11 mouse cellular contexts compared by ENCODE assay signal in the genomic region with DNA sequence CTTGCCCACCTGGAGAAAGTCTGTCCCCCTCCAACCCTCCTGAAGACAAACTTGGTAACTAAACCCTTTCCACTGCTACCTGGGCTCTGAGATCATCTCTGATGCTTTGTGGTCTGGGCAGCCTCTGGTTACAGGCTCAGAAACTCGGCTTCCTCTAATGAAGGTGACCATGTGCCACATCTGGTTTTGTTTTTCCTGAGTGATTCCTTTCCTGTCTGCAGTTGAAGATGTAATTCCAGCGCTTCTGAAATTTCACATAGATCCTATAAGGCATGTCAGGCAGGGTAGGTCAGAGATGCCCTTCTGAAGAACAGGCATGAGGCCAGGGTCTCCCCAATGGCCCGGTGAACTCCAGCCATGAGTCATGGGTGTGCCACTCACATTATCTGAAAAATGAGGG.
"Had no signal": no experiment of that assay in that cellular context is flagged by ENCODE, and none has a peak within 500 bp of the region (broad histone marks: within the 10 kb centered on the region; RNA-seq: fewer than 3 reads in every experiment).

No protein-coding gene starts in this region.

- H3K4me3 ChIP-seq: limb, embryonic 13.5 days; liver, embryonic 15.5 days; midbrain, embryonic 15.5 days; neural tube, embryonic 12.5 days had no signal

- H3K27ac ChIP-seq: limb, embryonic 13.5 days; liver, embryonic 15.5 days; midbrain, embryonic 15.5 days; neural tube, embryonic 12.5 days had no signal

- DNase-seq: kidney, postnatal 14 days; layer of hippocampus, adult 9-11 months; layer of hippocampus, postnatal 36 days; lung, embryonic 14.5 days; lung, postnatal 10 days; thymus, adult 18-20 months; thymus, postnatal 25 days had no signal

- H3K9me3 ChIP-seq: limb, embryonic 13.5 days; liver, embryonic 15.5 days; midbrain, embryonic 15.5 days; neural tube, embryonic 12.5 days had no signal

- H3K27me3 ChIP-seq: limb, embryonic 13.5 days; midbrain, embryonic 15.5 days; neural tube, embryonic 12.5 days had no signal

- H3K4me1 ChIP-seq: limb, embryonic 13.5 days; midbrain, embryonic 15.5 days; neural tube, embryonic 12.5 days had no signal

- H3K36me3 ChIP-seq: limb, embryonic 13.5 days had no signal
